Mouse (Mus musculus): ENCODE results near the gene Slc25a24.

Slc25a24 gene

DNA sequence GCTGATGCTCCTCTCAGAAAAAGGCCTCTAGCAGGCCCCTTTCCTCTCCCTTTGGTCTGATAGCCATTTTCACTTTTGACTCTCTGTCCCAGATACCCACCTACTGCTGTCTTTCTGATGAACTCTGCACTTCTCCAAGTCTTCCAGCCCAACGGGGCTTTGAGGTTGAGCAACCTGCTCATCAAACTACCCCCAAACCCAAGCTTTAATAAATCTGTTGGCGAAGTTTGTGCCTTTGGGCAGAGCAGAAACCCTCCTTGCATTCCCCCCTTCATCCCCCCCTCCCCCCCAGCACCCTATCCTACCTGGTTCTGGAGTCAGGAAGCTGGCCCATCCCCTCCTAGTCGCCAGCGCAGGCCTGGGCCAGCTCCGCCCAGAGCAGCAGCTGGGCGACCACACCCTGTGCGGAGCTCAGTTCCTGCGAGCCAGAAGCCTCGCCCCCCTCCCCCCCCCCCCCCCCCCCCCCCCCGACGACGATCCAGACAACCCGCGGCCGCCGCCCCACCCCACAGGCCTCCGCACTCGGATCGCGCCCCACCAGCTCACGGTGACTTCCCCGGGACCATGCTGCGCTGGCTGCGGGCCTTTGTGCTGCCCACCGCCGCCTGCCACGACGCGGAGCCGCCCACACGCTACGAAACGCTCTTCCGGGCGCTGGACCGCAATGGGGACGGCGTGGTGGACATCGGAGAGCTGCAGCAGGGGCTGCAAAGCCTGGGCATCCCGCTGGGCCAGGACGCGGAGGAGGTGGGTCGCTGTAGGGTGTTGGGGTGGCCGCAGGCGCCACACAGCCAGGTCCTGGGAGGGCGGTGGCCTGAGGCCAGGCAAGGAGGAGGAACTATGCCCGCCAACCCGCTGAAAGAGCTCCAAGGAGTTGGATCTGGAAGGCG lies at the start of gene Slc25a24:
Gene Slc25a24, plus strand, starts transcription at position 509 of the 890 bp plus-strand sequence.
- in situ Hi-C loops (cut with MseI, MboI), result no loop called here

DNA sequence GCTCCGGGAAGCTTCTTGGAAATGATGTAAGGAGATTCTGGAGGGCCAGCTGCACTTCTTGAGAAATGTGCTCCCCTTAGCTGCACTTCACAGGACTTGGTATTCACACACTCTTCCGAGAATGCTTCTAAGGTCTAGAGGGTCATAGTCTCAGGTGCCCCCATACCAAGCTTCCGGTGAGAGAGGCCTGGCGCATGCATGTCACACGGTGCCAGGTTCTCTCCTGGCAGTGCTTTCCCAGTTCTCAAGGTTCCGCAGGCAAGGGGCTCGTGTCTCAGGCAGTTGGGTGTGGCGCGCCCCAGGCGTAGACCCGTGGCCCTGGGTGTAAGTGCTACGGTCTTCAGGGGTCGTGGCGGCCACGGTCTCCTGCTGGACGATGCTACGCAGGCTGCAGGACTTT lies 42.8 kb upstream of the Slc25a24 start, which contains the start of gene Slc25a54:
Gene Slc25a54, plus strand, starts transcription at position 301 of the 400 bp plus-strand sequence.
- in situ Hi-C loops (cut with MseI, MboI), result no loop called here

DNA sequence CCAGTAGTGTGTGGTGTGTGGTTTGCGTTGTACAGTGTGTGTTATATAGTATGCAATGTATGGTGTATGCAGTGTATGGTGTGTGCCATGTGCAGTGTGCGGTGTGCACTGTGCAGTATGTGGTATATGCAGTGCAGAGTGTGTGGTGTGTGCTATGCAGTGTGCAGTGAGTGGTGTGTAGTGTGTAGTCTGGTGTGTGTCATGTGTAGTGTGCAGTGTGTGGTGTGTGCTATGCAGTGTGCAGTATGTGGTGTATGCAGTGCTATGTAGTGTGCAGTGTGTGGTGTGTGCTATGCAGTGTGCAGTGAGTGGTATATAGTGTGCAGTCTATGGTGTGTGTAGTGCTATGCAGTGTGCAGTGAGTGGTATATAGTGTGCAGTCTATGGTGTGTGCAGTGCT lies 38.5 kb upstream of the Slc25a24 start:
- in situ Hi-C loops (cut with MseI, MboI), result no loop called here

DNA sequence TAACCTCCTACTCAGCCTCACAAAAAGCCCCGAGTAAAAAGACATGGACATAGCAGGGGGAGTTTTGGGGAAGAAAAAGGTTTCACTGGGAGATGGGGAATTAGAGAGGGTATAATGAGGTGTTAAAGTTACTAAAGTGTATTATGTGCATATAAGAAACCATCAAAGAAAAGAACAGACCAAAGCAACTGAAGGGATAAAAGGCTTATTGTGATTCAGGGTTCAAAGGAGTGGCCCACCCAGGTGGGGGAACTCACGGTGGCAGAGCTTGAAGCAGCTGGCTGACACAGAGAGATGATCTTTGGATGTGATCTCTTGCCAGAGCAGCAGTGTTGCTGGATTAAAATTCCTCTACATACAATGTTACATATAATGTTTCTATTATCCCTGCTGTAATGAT lies 34.5 kb upstream of the Slc25a24 start:
- in situ Hi-C loops (cut with MseI, MboI), result no loop called here

DNA sequence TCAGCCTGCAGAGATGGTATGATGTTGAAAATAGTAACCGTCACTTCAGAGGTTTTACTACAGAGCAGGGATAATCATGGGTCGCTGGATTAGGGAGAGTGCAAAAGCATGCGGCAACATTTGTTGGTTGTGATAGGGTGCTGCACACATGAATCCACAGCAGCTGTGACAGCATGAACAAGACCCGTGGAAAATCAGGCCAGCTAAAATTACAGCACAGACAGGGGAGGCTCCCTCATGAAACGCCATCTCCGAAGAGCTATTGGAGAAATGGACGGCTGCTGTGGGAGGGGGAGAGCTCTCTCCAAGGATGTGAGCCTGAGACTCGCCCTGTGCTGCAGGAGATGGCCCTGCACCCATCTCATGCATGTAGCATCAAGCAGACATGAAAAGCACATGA lies 18.2 kb upstream of the Slc25a24 start:
- in situ Hi-C loops (cut with MseI, MboI), result no loop called here

DNA sequence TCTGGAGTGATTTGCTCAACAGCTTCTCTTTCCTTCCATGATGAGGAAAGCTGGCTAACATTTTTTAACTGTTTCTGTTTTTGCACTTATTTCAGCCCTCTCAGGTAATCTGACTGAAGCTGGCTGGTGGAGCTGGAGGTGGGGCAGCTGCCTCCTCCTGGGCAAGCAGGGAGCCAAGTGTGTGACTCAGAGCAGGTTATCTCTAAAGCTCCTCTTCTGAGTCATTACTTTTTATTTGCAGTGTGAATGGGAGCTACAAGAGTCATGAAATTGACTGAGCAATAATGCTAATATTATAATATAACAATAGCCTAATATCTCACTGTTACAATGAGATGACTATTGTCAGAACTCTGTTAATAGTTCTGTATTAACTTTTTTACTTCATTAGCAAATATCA lies 5.8 kb upstream of the Slc25a24 start:
- in situ Hi-C loops (cut with MseI, MboI), result no loop called here

DNA sequence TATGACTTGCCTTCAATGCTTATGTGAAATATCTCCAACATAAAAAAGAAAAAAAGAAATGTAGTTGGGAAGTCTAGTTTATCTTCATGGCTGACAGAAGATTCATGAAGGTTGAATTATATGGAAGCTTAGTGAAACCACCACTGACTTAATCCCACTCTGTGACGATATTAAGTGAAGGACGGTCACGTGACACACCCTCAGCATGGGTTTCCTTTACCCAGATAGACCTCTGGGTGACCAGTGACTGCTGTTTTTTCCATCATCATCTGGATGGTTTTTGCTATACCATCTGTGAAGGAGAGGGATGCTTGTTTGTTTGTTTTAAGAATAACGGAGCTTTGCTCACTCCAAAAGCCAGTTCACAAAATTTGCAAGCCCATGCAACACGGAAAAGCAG lies 3.4 kb upstream of the Slc25a24 start:
- in situ Hi-C loops (cut with MseI, MboI), result no loop called here

DNA sequence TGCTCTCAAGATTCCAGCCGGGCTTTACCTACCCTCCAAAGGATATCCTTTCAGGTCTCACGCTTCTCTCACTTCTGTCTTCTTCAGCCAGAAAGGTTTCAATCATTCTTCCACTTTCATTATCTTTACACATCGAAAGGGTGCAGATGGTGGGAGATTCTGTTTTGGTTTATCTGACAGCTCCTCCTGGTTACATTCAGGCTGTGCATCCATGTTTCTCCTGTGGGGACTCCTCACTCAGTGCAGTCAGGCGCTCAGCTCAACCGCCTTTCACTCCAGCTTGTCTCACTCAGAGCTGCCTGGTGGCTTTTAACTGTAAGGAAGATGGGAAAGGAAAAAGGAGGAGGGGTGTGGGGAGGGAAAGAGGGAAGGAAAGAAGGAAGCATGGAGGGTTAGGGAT lies 3.0 kb upstream of the Slc25a24 start:
- in situ Hi-C loops (cut with MseI, MboI), result no loop called here

DNA sequence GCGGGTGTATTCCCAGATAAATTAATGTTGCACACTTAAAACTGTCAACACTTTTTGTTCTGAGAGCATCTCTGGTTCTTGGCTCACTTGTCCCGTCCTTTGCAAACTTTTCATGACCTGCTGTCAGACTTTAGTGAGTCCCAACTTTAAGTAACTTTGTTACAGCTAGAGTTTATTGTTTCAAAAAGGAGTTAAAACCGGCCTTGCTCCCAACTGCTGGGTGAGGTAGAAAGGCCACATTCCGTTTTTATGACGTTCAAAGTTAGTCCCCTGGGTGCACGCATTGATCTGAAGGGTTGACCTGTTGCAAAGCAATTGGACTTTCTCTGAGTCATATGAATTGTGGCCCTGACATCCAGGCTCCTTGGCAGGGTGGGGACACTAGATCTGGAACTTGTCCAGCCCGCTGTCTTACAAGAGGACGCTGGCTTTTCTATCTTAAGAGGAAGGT lies 607 bp downstream of the Slc25a24 start:
- in situ Hi-C loops (cut with MseI, MboI), result no loop called here

DNA sequence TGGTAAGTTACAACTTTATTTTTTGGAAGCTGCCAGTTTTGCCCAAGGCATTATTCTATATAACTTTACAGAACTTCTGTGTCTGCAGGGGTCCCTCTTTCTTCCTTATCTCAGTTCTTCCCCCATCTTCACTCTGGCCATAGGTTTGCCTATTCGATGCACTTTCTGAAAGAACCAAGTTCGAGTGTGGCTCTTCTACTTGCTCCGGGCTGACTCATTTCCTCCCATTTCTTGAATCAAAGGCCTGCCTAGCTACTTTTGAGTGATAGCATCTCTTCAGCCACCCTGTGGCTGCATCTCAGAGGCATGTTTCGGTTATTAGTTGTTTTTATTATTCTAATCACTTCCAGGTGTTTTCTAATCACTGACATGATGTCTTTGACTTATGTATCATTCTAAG lies 1.1 kb downstream of the Slc25a24 start:
- in situ Hi-C loops (cut with MseI, MboI), result no loop called here

DNA sequence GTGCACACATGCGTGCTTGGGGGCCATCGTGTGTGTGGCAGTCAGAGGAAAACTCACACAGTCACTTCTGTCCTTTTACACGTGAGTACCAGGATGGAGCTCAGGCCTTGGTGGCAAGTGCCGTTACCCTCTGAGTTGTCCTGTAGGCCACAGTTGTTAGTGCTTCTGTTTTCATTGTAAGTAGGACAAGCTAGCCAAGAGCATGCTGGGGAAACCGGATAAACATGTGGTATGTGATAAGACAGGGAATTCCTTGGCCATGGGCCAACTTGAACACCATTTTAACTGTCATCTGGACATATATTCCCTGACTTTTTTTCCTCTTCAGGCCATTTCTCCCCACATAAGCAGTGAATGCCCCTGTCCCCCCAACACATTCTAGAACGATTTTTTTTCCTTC lies 2.6 kb downstream of the Slc25a24 start:
- in situ Hi-C loops (cut with MseI, MboI), result no loop called here

DNA sequence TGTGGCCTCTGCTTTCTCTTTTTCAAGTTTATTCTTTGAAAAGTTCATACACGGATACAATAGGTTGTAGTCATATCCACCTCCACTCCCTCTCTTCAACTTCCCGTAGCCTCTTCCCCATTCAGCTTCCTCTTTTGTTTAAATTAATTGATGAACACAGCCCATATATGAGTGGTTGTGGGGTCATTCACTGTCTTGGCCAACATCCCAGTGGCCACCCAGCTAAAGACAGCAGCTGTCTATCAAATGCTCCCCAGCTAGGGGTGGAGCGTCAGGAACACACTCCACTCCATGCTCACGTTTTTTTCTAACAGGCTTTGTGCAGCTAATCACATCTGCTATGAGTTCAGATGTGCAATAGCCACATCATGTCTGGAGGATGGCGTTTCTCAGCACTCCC lies 6.8 kb downstream of the Slc25a24 start:
- in situ Hi-C loops (cut with MseI, MboI), result no loop called here

DNA sequence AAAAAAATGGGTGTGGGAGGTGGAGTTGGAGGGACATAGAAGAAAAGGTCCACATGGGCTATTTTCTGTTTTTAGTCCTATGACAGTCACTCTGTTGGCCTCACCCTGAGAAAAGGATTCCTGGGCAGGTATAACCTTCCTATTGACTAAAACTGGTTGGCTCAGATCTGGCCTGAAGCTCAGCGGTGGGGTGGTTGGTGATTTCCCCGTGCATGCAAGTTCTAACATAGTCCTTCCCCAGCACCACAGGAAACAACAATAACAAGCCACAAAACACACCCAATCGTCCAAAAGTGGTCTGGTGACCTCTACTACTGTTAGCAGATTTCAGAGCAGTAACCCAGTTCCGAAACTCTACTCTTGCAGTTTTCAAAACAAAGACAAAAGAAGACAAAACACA lies 10.0 kb downstream of the Slc25a24 start:
- in situ Hi-C loops (cut with MseI, MboI), result no loop called here

DNA sequence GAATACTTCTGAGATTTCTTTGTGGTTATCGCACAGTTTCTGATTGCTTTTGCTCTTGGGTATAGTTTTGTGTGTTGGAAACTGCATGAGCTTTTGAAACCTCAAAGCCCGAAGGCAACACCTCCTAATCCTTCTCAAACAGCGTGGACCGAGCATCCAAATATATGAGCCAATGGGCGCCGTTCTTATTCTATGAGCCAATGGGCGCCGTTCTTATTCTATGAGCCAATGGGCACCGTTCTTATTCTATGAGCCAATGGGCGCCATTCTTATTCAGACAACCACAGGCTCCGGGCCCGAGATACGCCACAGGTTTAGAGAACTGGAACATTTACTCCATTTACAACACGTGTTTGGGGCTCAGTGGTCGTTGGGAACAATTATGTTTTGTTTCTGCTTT lies 11.1 kb downstream of the Slc25a24 start:
- in situ Hi-C loops (cut with MseI, MboI), result no loop called here

DNA sequence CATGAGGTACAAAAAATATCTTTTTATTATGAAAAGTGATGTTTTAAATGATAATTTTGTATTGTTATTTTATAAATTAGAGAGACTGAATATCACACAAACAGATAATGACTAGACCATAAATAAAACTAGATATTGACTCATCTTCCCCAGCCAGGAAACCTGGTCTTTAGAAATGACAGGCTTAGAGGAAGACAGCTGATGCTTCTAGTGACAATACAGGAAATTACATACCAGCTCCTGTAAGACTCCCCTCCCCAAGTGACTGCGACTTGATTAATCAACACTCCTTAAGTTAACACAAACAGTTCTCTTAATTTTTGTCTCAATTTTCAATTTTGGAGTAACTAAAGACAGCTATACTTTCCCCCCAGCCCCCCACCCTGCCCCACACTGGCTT lies 12.4 kb downstream of the Slc25a24 start:
- in situ Hi-C loops (cut with MseI, MboI), result no loop called here

DNA sequence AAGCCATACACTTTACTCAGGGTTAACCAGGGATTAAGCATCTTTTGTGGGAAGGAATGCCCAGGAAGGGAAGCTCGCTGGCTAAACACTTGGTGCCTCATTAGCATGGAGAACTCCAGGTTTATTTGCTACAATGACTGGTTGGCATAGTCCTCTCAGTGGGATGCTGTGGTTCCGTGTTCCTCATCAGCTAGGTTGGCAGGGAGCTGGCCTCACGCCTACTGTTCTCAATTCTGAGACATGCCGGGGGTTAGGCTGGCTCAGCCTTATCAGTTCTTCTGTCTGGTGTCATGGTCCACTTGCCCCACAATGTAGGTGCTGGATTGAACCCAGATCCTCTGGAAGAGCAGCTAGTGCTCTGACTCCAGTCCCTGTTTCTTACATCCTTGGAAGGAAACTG lies 29.6 kb downstream of the Slc25a24 start:
- in situ Hi-C loops (cut with MseI, MboI), result no loop called here

DNA sequence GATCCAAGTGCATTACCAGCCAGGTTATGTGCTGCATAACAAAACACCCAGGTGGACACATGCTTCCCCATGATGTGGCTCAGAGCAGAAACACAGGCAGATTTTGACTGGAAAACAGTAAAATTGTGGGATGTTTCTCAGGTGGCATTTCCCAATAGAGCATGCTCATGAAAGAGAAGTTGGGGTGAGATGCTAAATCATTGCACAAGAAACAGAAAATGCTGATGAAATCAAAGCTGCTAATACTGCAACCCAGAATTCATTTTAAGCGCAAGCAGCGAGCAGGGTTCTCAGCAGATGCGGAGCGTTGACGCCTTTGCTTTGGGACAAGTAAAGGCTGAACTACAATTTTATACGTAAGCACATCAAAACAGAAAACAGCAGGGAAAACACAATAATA lies 30.5 kb downstream of the Slc25a24 start:
- in situ Hi-C loops (cut with MseI, MboI), result no loop called here

DNA sequence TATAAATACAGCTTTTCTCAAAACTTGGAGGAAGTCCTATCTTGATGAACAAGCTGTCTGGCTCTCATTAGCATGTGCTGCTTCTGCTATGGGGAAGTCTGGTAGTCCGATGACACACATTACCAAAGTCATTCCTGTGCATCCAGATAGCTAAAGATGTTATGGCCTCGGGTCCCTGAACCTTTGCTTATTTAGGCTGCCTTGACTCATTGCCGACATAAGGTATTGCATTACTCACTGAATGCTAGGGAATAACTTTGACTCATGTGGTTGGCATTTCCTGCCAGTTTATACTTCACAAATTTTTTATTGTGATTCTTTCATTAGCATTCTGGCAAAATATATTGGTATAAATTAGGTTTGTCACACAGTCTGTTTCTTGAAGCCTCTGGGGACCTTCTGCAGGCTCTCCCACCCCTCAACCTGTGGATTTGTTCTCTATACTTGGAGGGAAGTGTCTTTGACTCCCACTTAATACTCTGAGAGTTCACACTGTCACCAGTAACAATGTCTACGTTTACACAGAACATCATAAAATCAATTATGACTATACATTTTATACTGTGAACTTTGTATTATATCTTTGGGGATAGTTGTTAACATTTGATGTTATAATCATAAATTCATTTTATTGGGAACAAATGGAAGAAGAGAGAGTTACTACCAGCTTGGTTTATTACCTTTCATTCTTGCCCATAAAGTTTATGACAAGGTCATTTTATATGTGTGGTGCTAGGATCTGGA lies 33.1 kb downstream of the Slc25a24 start:
- in situ Hi-C loops (cut with MseI, MboI), result no loop called here

DNA sequence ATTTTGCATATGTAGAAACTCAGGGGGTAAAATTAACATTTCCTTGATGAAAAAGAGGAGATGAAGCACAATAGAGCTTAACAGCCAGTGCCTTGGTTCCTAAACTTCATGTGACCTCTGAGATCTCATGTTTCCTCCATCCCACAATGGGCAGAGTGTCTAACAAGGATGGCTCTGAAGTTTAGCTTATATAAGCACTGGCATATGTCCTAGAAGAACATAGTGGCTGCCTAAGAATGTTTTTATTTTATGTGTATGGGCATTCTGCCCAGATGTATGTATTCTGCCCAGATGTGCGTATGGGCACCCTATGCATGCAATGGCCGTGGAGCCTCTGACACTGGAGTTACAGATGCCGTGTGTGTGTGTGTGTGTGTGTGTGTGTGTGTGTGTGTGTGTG lies 34.5 kb downstream of the Slc25a24 start:
- in situ Hi-C loops (cut with MseI, MboI), result no loop called here

DNA sequence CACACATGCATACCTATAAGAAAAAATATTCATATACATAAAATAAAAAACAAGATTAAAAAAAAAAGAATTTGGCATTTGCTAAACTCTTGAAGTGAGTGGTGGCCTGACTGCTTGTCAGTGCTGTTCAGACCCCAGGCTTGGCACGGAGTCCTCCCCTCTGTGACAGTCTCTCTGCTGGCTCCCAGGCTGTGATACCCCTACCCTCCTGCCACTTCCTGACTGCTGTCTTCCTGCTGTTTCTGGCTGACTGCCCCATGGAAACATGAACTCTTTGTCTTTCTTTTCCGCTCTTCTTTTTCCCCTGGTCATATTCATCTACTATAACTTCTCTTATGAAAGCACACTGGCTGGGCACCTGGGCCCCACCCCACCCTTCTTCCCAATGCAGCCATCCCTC lies 41.1 kb downstream of the Slc25a24 start:
- in situ Hi-C loops (cut with MseI, MboI), result no loop called here

DNA sequence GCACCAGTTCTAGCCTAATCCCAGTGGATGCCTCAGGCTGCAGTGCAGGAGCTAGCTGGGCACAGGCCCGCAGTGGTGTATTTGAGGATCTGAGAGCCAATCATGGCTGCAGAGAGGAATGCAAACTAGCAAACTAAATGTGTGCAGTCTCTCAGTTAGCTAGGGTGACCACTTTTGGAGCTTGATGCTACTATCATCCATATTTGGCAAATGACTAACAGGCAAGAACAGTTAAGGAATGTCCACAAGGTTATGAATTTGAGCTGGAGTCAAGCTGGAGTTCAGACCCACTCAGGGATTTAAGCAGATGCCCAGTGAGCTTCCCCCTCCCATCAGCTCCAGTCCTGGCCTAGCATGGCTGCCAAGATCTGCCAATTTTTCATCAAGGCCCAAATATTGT lies 41.7 kb downstream of the Slc25a24 start:
- in situ Hi-C loops (cut with MseI, MboI), result no loop called here

DNA sequence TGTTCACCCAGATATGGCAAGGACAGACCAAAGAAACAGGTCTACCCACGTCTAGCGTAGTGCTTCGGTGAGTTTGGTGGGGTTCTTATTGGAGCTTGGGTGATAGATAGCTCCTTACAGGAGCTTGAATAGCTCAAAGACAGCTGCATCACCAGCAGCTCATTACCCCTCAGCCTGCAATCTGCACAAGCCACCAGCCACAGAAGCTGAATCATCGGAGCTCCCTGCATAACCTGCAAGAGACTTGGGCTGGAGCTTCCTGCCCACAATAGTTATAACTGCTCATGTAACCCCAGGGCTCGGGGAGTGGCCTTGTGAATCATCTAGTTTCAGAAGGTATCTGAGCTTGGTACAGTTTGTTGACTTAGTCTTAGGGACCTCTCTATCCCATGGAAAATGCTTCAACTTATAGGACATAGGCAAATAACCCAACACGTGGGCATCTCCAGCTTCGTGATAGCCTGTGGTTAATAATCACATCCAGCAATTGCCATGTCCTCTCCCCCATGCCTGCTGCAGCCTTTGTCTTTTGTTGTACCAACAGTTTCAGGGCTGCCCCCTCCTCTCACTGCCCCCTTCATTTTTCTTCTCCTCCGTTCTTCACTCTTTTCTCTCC lies 42.4 kb downstream of the Slc25a24 start:
- in situ Hi-C loops (cut with MseI, MboI), result no loop called here

DNA sequence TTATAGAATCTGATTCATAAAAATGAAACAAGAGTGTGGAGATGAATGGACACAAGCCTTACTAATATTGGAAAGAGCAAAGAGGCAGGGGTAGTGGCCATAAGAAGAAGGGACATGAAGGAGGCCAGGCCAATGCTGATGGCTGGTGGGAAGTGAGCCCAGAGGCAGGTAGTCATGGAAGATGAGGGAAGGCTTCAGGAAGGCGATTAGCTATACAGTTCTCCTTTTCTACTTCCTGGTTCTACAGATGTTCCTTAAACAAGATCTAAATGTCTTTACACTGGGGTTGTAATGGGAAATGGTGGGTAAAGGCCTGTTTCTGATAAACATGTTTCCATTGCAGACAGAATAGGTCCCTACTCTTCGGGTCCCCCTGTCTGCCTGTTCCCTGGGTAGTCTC lies 46.2 kb downstream of the Slc25a24 start:
- in situ Hi-C loops (cut with MseI, MboI), result no loop called here
